Mouse (Mus musculus): ENCODE data around the gene Fbxw4.

Gene Fbxw4

DNA sequence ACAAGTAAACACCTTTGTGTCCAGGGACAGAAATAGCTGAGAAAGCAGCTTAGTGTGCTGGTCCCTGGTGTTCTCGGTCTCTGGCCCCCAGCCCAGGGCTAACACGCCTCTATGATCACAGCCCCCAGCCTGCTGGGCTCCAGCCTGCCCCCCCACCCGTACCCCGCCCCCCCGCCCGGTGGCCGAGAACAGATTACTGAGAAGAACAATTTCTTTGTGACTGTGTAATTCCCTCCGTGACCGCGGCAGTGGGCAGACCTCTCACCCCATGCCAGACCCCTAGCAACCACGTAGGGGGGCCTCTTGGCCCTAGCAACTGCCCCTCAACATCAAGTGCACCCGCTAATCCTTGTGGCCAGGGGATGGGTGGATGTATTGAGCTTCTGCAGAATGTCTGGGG lies 79.9 kb downstream of the Fbxw4 start:
- in situ Hi-C loops (cut with MboI, MseI) = no loop called here

DNA sequence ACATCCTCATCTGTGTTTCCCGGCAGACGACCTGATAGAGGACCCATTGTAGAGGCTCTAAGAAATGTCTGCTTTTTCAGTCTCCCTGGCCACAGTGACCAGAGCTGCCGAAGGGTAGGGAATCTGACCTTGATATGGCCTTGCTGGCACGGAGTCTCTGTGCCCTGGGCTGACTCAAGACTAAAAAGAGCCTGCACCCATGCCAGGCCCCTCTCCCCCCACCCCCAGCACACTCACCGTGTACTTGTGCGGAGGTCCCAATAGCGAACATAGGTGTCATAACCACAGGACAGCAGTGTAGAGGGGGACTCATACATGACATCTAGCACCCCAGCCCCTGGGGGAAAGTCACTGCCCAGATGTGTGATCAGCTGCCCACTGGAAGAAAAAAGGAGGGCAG lies 80.7 kb downstream of the Fbxw4 start:
- in situ Hi-C loops (cut with MboI, MseI) = no loop called here

DNA sequence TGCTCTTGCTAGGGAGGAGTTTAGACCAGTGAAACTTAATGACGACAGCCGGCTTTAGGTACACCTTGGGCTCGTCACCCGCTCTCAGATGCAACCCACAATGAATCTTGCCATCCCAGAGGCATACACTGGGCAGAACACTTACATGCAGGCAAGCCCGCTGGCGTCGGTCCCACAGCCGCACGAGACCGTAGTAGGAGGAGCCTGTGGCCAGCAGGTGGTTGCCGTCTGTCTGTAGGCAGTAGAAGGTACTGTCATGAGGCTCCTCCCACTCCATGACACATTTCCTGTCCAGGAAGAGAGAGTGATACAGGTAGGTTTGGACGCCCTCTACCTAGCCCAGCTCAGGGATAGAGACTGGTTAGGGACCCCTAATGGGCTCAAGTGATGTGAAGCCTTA lies 81.1 kb downstream of the Fbxw4 start:
- in situ Hi-C loops (cut with MboI, MseI) = no loop called here

DNA sequence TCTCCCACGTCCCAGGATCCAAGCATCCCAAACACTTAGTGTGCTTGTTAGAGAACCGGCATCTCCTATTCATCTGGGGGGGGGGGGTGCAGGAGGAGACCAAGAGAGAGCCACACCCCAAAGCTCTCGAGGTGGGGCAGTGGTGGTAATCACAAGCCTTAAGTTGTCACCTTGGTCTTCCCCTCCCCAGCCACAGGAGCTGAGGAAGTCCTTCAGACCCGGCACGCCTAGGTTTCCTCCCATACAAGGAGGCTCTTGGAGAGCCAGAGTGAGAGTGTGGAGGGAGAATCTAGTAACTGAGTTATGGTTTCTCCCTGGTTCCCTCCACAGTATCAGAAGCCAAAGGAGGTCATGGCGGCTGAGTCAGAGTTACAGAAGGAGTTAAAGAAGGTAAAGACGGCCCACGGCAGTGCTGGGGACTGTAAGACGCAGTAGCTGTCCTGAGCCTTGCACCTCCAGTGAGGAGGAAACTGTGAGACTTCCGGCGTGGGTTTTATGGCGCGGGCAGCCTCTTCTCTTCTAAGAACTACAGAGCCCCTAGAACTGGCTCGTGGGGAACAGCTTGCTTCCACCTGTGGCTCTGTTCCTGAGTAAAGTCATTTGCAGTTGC lies 82.9 kb downstream of the Fbxw4 start:
- in situ Hi-C loops (cut with MboI, MseI) = no loop called here

DNA sequence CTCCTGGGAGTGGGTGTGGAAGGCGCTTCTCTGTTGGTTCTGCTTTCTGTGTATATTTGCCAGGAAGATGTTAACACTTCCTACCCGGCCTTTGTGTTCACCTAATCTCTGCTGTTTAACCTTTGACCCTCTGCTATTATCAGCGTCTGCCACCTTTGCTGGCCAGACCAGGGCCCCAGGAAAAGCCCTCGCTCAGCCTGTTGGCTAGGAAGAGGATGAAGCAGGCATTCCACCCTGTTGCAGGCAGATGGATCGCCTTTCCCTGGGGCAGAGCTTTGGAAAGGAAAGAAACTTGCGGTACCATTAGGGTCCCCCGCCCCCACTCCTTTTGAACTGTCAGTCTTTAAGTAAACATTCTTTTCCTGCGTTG lies 84.5 kb downstream of the Fbxw4 start:
- in situ Hi-C loops (cut with MboI, MseI) = no loop called here

DNA sequence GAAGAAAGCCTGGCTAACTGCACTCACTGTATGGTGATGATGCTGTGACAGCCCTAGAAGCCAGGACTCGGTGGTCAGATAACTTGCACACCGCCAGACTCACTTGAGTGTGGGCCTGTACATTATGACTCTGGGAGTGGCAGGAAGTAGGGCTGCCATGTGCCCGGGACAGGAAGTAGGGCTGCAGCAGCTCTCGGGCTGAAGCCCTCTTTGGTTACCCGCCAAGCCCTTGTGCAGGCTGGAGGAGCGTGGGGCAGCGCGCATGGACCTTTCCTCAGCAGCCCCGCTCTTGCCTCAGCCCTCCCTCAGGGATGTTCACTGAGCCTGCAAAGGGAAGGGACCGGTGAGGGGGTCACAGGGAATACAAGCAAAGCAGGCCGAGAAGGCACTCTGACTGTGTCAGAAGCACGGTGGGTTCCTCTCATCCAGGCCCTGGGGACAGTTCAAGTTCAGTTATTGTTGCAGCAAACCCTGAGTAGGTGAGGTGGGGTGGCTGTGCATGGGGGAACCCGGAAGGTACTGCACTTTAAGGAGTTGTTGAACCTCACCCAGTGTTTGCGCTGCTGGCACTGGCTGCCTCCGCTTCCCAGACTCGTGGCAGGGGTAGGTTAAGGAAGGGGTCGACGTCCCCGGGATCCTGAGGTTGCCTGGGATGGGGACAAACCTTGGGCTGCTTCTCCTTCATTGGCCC lies 85.0 kb downstream of the Fbxw4 start:
- in situ Hi-C loops (cut with MboI, MseI) = loop anchor here (5.0 kb wide), 1 partner anchor 172 kb away; the partner anchor contains the start of gene Npm3

DNA sequence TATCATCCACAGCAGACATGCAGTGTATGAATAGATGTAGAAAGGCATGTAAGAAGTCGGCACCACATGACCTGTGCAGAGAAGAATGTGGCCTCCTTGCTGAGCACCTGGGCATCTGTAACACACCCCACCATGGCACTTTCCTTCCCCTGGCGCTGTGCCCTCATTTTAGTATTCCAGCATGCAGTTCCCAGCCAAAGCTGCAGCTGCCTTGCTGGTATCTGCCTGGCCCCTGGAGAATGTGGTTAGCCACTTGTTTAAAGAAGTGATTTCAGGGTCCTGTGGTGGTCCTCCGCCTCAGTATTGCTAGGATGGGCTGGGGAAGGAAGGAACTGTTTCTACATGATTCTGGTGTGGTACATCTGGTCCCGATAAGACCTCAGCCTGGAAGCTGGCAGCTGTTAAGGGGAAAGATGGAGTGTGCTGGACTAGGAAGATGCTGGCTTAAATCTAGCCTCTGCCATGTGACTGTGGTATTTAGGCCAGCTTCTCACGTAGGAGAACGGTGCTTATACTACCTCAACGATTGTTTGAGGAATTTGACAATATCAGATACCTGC lies 85.7 kb downstream of the Fbxw4 start:
- in situ Hi-C loops (cut with MboI, MseI) = loop anchor here (5.0 kb wide), 1 partner anchor 173 kb away; the partner anchor contains the start of gene Npm3

DNA sequence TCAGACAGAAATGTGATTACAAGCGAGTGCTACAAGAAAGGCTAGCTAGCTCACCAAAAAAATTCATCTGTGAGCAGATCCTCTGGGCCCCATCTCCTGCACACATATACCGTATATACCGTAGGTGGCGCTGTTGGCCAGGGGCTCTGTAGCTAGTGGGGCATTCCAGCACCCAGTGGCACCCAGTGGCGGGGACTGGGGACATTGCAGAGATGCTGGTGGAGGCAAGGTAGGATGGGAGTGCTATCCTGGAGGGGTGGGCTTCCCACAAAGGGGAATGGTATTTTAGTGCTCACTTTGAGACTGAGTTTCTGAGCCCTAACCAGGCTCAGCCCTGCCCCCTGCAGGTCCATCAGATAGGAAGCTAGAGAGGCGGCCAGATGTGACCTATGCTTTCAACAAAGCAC lies 86.2 kb downstream of the Fbxw4 start:
- in situ Hi-C loops (cut with MboI, MseI) = loop anchor here (5.0 kb wide), 1 partner anchor 173 kb away; the partner anchor contains the start of gene Npm3

DNA sequence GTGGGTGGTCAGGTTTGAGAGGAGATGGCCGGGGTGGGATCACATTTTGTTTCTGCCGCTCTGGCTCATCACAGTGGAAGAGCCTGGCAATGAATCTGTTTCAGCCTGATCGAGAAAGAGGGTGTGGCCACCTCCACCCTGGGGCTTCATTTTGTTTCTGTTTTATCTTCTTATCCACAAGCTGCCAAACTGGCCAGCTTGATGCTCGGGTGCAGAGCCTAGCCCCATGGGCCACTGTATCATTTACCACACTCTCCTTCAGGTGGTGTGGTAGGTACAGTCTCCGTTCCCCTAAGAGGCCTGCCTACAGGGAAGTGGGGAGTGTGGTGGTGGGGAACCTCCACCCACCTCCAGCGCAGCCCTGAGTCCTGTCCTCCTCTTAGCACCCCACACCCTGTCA lies 87.1 kb downstream of the Fbxw4 start:
- in situ Hi-C loops (cut with MboI, MseI) = loop anchor here (5.0 kb wide), 1 partner anchor 174 kb away; the partner anchor contains the start of gene Npm3

DNA sequence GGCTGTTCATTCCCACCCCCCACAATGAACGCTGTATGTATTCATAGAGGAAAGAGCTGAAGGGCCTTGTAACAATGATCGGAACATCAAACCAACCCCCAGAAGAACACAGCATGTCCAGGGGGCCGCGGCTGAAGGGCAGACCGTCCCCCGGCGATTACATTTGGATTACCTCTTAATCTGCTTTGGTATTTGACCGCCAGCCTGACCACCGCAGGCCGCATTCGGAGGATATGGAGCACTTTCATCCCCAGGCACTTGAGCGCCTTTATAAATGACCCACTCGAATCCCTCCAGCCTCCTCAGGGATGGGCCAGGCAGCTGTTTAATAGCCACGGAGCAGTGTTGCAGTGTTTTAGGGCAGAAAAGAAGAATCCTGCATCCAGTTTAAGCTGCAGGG lies 92.7 kb downstream of the Fbxw4 start:
- in situ Hi-C loops (cut with MboI, MseI) = no loop called here

DNA sequence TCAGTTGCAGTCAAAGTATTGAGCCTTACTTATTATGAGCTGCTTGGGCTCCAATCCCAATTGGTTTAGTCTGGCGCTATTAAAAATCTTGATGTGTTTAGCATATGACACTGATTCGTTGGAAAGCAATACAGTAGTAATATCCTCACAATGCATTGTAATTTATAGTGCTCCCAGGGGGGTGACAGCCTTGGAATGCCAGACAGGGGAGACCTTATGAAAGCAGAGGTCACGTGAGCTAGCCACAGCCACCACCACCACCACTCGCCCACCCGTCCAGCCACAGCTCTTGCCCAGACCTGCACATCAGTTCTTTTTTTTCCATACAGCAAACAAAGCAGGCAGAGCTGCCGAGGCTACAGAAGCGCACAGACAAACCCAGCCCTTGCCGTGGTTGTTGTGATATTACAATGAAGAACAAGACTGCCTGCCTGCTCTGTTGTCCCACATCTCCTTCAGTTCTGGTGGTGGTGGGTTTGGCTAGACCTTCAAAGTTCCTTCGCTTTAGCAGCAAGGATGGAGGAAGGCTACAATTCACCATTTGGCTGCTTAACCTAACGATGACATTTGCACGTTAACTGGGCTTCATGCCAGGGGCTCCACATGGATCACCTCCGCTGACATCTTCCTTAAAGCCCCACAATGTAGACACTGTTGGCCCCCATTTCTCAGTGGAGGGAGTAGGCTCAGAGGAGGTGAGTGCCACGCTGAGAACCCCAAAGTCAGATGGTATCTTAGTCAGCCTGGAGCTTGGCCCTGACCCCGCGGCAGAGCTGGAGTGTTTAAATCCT lies 94.0 kb downstream of the Fbxw4 start:
- in situ Hi-C loops (cut with MboI, MseI) = no loop called here

DNA sequence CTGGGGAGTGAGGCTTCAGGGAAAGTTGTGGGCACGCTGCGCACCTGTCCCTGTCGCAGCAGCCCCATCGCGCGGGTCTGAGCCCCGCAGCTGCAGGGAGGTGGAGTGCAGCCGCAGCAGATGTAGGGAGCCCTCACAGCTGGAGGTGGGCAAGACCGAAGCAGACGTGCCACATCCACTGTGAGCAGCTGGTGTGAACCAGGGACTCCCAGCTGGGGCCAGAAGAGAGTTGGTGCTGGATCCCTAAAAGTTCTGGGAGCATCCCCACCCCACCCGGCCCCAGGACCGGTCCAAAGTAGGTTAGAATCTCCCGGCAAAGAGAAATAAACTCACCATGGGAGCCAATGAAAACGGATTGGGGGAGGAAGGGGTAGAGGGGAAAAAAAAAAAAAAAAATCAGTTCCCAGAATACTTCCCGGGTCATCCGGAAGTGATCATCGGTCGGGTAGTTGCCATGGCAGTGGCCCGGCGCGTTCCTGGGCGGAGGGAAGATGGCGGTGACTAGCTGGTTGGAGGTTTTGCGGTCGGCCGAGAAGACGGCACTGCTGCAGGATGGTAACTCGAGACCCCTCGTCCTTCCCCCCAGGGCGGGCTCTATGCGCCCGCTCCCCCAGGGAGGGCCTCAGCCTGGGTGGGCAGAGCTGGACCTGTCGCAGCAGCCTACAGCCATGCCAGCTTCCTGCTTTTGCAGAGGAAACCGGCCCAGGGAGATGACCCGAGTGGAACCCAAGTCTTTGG lies 99.8 kb downstream of the Fbxw4 start, which contains the start of the genes Poll and Gm17018:
Gene Poll, minus strand, starts transcription at position 379 of the 738 bp plus-strand sequence.
Gene Gm17018, plus strand, starts transcription at position 463 of the 738 bp plus-strand sequence.
- in situ Hi-C loops (cut with MboI, MseI) = no loop called here

DNA sequence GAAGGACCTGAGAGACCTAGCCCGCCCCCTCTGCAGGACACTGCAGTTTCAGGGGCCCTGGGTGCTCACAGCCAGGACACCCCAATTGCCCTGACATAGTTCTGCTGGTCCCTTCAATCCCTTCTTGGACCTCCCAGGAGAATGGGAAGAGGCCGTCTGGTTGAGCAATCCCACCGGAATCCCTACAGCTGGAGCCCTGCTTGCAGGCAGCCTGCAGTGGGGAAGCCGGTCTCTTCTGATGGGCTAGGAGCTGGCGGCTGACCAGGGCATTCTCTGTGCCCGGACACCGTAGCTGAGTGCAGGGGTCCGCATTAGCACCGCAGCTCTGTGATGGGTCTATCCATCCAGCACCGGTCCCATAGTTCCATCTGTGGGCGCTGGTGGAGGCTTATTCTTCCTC lies 106.0 kb downstream of the Fbxw4 start:
- in situ Hi-C loops (cut with MboI, MseI) = no loop called here

DNA sequence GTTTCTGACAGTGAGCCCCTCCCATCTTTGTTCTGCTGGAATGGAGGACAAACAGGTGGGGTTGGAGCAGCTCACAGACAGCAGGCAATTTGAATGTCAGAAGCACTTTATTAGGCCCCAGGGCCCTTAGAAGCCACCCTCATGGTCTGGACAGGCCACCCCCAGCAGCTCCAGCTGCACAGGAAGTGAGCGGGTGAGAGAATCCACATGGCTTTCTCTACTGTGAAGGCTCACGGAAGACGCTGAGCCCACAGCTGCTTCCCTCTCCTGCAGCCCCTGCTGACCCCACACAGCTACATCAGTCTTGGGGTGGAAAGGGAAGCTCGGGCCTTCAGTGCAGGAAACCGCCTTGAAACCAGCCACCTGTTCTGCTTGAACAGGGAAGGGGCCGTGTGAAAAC lies 107.9 kb downstream of the Fbxw4 start:
- in situ Hi-C loops (cut with MboI, MseI) = no loop called here

DNA sequence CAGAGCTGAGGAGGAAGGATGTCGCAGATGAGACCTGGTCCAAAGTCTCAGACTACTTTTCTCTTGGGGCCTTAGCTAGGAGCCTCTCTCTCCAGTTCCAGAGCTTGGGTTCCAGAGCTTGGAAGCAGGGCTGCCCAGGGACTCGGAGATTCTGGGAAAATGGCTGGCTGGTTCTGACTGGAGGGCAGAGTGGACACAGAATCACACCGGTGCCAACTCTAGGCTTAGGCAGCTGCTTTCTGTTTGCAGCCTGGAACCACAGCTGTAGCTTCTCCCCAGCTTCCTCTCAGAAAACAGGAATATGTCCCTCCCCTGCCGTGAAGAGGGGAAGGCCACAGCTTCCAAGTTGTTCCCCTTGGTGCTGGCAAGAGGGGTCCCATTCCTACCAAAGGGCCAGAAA lies 110.2 kb downstream of the Fbxw4 start:
- in situ Hi-C loops (cut with MboI, MseI) = loop anchor here (5.0 kb wide), 1 partner anchor 313 kb away; the partner anchor contains the start of gene Lbx1

DNA sequence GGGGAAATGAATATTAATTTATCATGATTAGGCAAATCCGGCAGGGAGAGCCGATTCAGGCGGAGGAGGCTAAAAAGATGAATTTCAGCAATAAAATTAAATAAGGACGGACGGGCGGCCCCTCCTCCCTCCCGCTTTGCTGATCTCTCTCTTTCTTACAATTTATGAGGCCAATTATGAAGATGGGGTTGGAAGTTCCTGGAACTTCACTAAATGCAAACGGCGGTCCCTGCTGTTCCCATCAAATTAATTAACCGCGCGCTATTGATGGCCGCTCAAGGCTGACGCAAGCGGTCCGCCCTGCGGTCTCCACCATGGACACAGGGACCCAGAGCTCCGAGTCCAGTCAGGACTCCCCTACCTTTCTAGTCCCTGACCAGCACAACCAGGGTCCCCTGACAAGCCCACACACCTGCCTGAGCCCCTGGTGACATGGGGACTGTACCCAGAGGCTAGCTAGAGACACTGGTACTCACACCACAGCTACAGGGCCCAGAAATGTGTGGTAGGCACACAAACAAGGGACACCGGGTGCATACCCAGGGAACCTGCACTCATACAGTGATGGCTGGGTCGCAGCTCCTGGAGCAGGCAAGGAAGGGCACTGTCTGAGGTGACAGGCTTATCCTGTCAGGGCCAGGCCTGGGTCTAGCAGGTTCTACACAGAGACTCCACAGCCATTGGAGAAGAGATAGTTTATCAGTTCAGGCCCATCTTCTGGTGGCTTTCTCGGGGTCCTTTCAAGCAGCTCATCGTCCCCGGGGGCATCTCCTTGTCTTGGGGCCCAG lies 110.8 kb downstream of the Fbxw4 start:
- in situ Hi-C loops (cut with MboI, MseI) = loop anchor here (5.0 kb wide), 1 partner anchor 312 kb away; the partner anchor contains the start of gene Lbx1

DNA sequence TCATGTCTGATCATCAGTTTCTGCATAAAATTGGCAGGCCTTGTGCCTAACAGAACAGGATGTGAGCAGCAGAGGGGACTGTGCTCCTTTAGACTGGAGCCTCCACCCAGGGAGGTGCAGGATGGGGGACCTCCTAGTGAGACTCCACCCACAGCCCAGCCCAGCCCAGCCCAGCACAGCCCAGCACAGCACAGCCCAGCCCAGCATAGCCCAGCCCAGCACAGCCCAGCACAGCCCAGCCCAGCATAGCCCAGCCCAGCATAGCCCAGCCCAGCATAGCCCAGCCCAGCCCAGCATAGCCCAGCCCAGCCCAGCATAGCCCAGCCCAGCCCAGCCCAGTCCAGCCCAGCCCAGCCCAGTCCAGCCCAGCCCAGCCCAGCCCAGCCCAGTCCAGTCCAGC lies 111.9 kb downstream of the Fbxw4 start:
- in situ Hi-C loops (cut with MboI, MseI) = loop anchor here (5.0 kb wide), 1 partner anchor 311 kb away; the partner anchor contains the start of gene Lbx1

DNA sequence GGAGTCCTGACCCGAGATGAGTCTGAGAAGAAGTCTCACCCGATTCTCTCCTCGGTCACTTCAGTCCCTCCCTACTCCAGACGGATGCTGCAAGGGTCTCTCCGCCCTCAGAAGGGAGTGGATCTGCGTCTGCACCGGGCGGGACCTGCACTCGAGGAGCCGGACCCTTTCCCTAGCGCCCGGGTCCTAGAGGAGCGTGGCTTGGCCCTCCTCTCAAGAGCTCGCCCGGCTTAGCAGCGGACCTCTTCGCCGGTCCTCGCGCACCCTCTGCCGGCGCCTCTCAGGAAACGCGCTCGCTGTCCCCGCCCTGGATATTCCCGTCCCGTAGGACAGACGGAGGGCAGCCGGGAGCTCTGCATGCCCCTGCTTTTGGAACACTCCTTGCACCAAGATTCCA lies 115.2 kb downstream of the Fbxw4 start:
- in situ Hi-C loops (cut with MboI, MseI) = loop anchor here (5.0 kb wide), 1 partner anchor 308 kb away; the partner anchor contains the start of gene Lbx1

DNA sequence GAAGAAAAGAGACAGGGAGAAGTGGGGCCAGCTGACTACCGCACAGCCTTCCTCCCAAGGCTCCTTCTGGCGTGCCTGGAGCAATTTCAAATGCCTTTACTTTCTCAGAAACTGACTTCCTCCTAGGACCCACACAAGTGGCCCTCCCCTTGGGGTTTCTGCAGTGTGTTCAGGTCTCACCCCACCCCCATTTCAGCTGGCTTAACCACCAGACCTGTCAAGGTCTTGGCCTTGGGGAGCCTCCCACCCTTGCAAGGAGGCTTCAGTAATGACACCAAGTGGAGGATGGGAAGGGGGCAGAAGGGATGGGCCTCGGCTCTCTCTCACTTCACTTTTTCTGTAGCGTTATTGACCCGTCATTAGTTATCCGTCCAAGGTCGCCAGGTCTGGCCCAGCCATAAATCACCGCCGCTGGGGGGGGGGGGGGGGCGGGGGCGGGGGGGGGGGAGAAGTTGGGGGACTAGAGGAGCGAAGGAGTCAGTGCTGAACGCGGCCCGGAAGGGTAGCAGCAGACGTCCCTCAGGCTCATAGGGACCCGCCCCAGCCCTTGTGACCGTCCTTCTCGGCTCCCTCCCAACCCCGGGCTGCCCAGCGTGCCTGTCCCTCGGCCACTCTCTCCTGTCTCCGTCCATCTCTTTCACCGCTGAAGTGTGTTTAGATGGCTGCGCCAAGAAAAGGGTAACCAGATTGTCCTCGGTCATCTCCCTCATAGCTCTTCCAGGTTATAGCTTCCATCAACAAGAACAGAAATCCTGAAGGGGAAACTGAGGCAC lies 115.8 kb downstream of the Fbxw4 start:
- in situ Hi-C loops (cut with MboI, MseI) = no loop called here
